Mouse (Mus musculus): ENCODE measurements around the gene Gm3336. TPM values are rescaled to one million over a fixed set of nuclear protein-coding genes. Genes with fewer than 3 reads are reported as not detected.

Gene Gm3336
- not detected in 2 replicates for polyA plus RNA-seq (2016; fragmentation: Nextera tagmentation; extraction: Ambion mirVana)

GRCm38 (mm10) chr8:70718297-70718696 lies at the start of gene Gm3336:
Gm3336 (plus strand) TSS chr8:70718543.
- peaks cover 56% of the 10 kb centered on the region for H3K27me3 ChIP-seq (ENCODE audit: insufficient read depth, poor library complexity, severe bottlenecking)
- DNase-seq (ENCODE audit: low spot score), result no peak

GRCm38 (mm10) chr8:70671615-70672324 lies 46.6 kb upstream of the Gm3336 start:
- Histone ChIP-seq H3K4me3 (no peak overlapping the region), H3K9me3 (no peaks in the 10 kb centered on the region), H3K36me3 (peaks cover 7% of the 10 kb centered on the region), H3K4me1 (peaks cover 25% of the 10 kb centered on the region), H3K27me3 (ENCODE audit: insufficient read depth, poor library complexity, severe bottlenecking) (no peaks in the 10 kb centered on the region), H3K27ac (peak overlapping the region; percentile 95; the same call in 1 of the 2 replicates)
- DNase-seq (ENCODE audit: low spot score), result no peak
- WGBS, result 61% methylated on average over 10 of the region's 10 CpGs

More at GRCm38 (mm10) chr8:70718297-70718696, at the start of gene Gm3336:
- Histone ChIP-seq H3K36me3 (no peaks in the 10 kb centered on the region), H3K9me3 (no peaks in the 10 kb centered on the region), H3K4me3 (no peak within 1 kb of the TSS), H3K4me1 (peaks cover 7% of the 10 kb centered on the region; the same call in 1 of the 2 replicates), H3K27ac (no peak within 1 kb of the TSS)
- WGBS, result 2% methylated on average over 19 of the region's 19 CpGs

GRCm38 (mm10) chr8:70672325-70673078 lies 45.8 kb upstream of the Gm3336 start:
- no peak for DNase-seq (ENCODE audit: low spot score)
- whole genome bisulfite sequencing, result 38% methylated on average over 19 of the region's 19 CpGs
- peak overlapping the region; percentile 95 for H3K27ac ChIP-seq

DNA sequence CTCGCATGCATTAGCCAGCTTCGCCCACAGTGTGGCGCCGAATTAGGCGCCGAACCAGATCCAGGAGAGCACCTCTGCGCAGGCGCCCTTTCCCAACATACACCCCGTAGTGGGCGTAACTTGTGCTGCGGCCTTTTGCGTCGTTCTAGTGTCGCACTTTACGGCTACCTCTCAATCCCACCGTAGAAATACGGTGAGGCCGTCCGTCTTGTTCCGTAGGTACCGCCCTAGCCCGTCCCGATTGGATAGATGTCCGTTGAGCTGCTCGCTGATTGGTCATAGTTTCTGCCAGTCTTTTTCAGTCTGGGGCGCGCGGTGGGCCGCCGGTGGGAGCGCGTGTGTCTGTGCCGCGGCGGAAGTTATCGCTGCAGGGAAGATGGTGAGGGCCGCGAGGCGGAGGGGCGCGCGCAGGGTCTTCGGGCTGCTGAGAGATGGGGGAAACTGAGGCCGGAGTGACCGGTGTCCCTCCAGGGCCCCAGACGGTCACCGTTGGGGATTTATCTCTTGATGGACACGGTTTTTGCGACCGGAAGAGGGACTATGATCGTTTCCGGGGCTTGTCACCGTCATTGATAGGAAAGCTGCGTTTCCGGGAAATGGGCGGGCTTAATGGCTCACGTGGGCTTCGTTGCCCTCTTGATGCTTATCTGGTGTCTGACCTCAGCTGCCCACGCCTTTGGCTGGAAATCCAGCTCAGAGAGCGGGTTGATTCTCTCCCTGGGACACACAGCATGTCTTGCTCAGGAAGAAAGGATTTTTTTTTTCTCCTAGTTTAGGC lies 45.1 kb upstream of the Gm3336 start, which contains the start of gene Lsm4:
TSS of gene Lsm4 (plus strand) at position 170 of the 778 bp plus-strand sequence.
- peak within 1 kb of the TSS; percentile 69 for H3K4me3 ChIP-seq
- WGBS, result under 1% methylated on average over 60 of the region's 60 CpGs
- DNase-seq (ENCODE audit: low spot score), result peak; percentile 99

More at GRCm38 (mm10) chr8:70672325-70673078, 45.8 kb upstream of the Gm3336 start:
- peaks cover 11% of the 10 kb centered on the region for H3K36me3 ChIP-seq
- no peaks in the 10 kb centered on the region for H3K9me3 ChIP-seq
- no peaks in the 10 kb centered on the region for H3K27me3 ChIP-seq (ENCODE audit: insufficient read depth, poor library complexity, severe bottlenecking)
- peak overlapping the region; percentile 69 for H3K4me3 ChIP-seq
- peaks cover 25% of the 10 kb centered on the region for H3K4me1 ChIP-seq

DNA sequence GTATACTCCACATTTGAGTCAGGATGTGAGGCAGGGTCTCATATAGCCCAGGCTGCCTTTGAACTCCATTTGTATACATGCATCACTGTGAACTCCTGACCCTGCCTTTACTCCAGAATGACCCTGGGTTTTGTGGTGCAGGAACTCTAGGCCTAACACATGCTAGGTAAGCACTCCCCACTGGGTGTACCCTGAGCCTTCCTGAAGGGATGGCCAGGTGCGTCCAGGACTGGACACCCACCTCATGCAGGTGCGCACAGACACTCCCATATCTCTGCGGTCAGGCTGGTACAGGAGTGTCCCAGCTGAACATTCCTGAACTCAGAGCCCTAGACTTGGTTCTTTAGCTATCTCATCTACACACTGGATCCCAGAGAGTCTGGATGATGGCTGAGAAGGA lies 44.2 kb upstream of the Gm3336 start:
- DNase-seq (ENCODE audit: low spot score), result no peak
- Histone ChIP-seq H3K36me3 (peaks cover 26% of the 10 kb centered on the region), H3K4me3 (peak overlapping the region; percentile 69), H3K4me1 (peaks cover 25% of the 10 kb centered on the region), H3K27me3 (ENCODE audit: insufficient read depth, poor library complexity, severe bottlenecking) (no peaks in the 10 kb centered on the region), H3K27ac (peak overlapping the region; percentile 95), H3K9me3 (no peaks in the 10 kb centered on the region)
- WGBS, result 87% methylated on average over 3 of the region's 3 CpGs

More for the DNA sequence above, 45.1 kb upstream of the Gm3336 start, which contains the start of gene Lsm4:
- Histone ChIP-seq H3K27ac (peak within 1 kb of the TSS; percentile 95), H3K36me3 (peaks cover 19% of the 10 kb centered on the region), H3K27me3 (ENCODE audit: insufficient read depth, poor library complexity, severe bottlenecking) (no peaks in the 10 kb centered on the region), H3K4me1 (peaks cover 25% of the 10 kb centered on the region), H3K9me3 (no peaks in the 10 kb centered on the region)

GRCm38 (mm10) chr8:70674716-70675115 lies 43.6 kb upstream of the Gm3336 start:
- DNase-seq (ENCODE audit: low spot score), result no peak
- H3K27ac ChIP-seq, result peak overlapping the region; percentile 95
- H3K9me3 ChIP-seq, result no peaks in the 10 kb centered on the region
- no peaks in the 10 kb centered on the region for H3K27me3 ChIP-seq (ENCODE audit: insufficient read depth, poor library complexity, severe bottlenecking)
- 80% methylated on average over 4 of the region's 4 CpGs for WGBS
- peaks cover 32% of the 10 kb centered on the region for H3K36me3 ChIP-seq
- H3K4me1 ChIP-seq, result peaks cover 25% of the 10 kb centered on the region
- H3K4me3 ChIP-seq, result no peak overlapping the region; the same call in 1 of the 2 replicates

GRCm38 (mm10) chr8:70675336-70675735 lies 43.0 kb upstream of the Gm3336 start:
- no peak for DNase-seq (ENCODE audit: low spot score)
- H3K4me1 ChIP-seq, result peaks cover 29% of the 10 kb centered on the region
- H3K4me3 ChIP-seq, result no peak overlapping the region
- no peaks in the 10 kb centered on the region for H3K27me3 ChIP-seq (ENCODE audit: insufficient read depth, poor library complexity, severe bottlenecking)
- H3K27ac ChIP-seq, result peak overlapping the region; percentile 95; the same call in 1 of the 2 replicates
- H3K36me3 ChIP-seq, result peaks cover 39% of the 10 kb centered on the region
- no peaks in the 10 kb centered on the region for H3K9me3 ChIP-seq
- WGBS, result 72% methylated on average over 1 of the region's 1 CpGs

DNA sequence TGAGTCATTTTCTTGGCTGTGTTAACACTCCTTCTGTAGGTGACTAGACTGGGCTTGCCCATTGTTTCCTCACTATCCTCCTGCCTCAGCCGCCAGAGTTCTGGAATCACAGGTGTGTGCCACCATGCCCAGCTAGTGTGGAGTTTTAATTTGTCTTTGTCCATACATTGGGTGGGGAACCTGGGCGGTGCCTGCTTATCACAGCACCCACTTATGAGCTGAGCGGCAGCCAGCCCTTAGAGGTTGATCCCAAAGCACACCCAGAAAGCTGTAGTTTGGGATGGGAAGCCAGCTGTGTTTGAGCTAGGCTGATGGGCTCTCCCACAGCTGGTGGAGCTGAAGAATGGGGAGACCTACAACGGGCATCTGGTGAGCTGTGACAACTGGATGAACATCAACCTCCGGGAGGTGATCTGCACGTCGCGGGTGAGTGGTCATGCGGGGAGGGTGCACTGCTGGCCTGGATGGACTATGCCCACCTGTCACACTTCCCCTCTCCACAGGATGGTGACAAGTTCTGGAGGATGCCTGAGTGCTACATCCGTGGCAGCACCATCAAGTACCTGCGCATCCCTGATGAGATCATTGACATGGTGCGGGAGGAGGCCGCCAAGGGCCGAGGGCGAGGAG lies 40.8 kb upstream of the Gm3336 start:
- Histone ChIP-seq H3K27me3 (ENCODE audit: insufficient read depth, poor library complexity, severe bottlenecking) (no peaks in the 10 kb centered on the region), H3K27ac (no peak overlapping the region; the same call in 1 of the 2 replicates), H3K36me3 (peaks cover 39% of the 10 kb centered on the region), H3K4me1 (peaks cover 39% of the 10 kb centered on the region), H3K9me3 (no peaks in the 10 kb centered on the region), H3K4me3 (no peak overlapping the region)
- WGBS, result 91% methylated on average over 15 of the region's 15 CpGs
- DNase-seq (ENCODE audit: low spot score), result no peak

- no peak overlapping the region for H3K4me3 ChIP-seq
- no peak for DNase-seq (ENCODE audit: low spot score)
- H3K9me3 ChIP-seq, result no peaks in the 10 kb centered on the region
- peaks cover 37% of the 10 kb centered on the region for H3K4me1 ChIP-seq
- no peaks in the 10 kb centered on the region for H3K27me3 ChIP-seq (ENCODE audit: insufficient read depth, poor library complexity, severe bottlenecking)
- H3K27ac ChIP-seq, result no peak overlapping the region
- H3K36me3 ChIP-seq, result peaks cover 39% of the 10 kb centered on the region
Observed at GRCm38 (mm10) chr8:70678679-70679078, 39.7 kb upstream of the Gm3336 start.

- 0 out of 2 replicates have a peak overlapping the region, but pooled peaks have one; percentile 17 for H3K27ac ChIP-seq
- no peaks in the 10 kb centered on the region for H3K27me3 ChIP-seq (ENCODE audit: insufficient read depth, poor library complexity, severe bottlenecking)
- WGBS, result 91% methylated on average over 4 of the region's 4 CpGs
- no peaks in the 10 kb centered on the region for H3K9me3 ChIP-seq
- no peak for DNase-seq (ENCODE audit: low spot score)
- peaks cover 39% of the 10 kb centered on the region for H3K36me3 ChIP-seq
- H3K4me3 ChIP-seq, result no peak overlapping the region
- H3K4me1 ChIP-seq, result peaks cover 33% of the 10 kb centered on the region
Observed at GRCm38 (mm10) chr8:70679404-70679803, 38.9 kb upstream of the Gm3336 start.

GRCm38 (mm10) chr8:70680039-70680438 lies 38.3 kb upstream of the Gm3336 start:
- Histone ChIP-seq H3K9me3 (no peaks in the 10 kb centered on the region), H3K27ac (no peak overlapping the region; the same call in 1 of the 2 replicates), H3K36me3 (peaks cover 39% of the 10 kb centered on the region), H3K4me1 (peaks cover 27% of the 10 kb centered on the region), H3K4me3 (no peak overlapping the region), H3K27me3 (ENCODE audit: insufficient read depth, poor library complexity, severe bottlenecking) (no peaks in the 10 kb centered on the region)
- DNase-seq (ENCODE audit: low spot score), result no peak
- 83% methylated on average over 3 of the region's 3 CpGs for WGBS

DNA sequence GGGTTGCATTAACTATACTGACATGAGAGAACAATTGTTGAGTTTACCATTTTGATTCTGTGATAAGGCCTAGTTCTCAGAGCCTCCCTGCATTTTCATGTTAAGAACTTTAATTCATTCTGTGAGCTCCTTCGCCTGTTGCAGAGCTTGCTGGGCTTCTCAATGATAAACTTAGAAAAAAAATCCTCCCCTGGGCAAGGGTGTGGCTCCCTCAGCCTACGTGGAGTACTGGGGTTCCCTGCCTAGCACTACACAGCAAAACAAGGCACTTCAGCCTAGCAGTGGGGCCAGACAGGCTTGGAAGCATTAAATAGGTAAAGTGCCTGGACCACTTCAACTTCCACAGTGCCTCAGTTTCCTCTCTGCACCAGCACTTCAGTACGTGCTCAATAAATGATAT lies 36.9 kb upstream of the Gm3336 start:
- peak overlapping the region; percentile 90 for H3K27ac ChIP-seq
- no peak for DNase-seq (ENCODE audit: low spot score)
- peaks cover 23% of the 10 kb centered on the region for H3K4me1 ChIP-seq
- no peaks in the 10 kb centered on the region for H3K27me3 ChIP-seq (ENCODE audit: insufficient read depth, poor library complexity, severe bottlenecking)
- 64% methylated on average over 3 of the region's 3 CpGs for WGBS
- H3K36me3 ChIP-seq, result peaks cover 34% of the 10 kb centered on the region
- no peak overlapping the region for H3K4me3 ChIP-seq
- no peaks in the 10 kb centered on the region for H3K9me3 ChIP-seq

All from heart, embryonic 10.5 days (tissue).